Mouse (Mus musculus): ENCODE data around the gene Ccdc144b.
A peak's percentile ranks its signal among the peaks of the same experiment; 100 is the strongest.

Ccdc144b gene

DNA sequence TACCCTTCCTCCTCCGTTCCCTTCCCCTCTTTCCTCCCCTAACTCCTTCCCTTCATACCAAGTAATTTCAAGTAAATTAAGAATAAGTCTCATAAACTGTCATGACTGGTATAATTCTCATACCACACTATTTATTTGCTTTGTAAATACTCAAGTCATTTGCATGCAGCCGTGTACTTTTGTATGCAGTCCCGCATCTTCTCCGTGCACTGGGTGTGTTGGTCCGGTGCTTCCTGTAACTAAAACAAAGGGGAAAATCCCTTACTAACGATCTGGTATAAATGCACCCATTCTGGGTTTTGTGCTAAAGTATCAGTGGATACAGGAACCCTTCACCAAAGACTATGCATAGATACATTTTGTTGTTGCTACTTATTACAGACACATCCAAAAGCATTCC, 27.6 kb downstream of the Ccdc144b start:
- no peak for DNase-seq

DNA sequence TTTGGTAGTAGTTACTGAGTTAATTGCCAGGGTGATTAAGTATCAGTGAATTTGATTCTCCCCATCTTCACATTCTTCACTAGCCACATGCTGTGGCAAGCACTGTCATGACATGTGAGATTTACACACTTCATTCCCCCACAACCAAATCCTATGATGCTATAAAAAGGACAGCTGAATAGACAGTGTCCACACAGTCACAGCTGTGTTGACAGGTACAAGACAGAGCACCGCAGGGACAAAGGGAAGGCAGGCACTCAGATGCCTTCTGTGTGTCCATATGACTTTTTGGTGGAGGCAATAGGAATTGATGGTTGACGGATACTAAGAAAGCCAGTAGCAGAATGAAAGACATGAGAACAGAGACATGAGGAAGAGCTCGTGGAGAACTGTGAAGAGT, 42.1 kb downstream of the Ccdc144b start:
- DNase-seq = no peak

DNA sequence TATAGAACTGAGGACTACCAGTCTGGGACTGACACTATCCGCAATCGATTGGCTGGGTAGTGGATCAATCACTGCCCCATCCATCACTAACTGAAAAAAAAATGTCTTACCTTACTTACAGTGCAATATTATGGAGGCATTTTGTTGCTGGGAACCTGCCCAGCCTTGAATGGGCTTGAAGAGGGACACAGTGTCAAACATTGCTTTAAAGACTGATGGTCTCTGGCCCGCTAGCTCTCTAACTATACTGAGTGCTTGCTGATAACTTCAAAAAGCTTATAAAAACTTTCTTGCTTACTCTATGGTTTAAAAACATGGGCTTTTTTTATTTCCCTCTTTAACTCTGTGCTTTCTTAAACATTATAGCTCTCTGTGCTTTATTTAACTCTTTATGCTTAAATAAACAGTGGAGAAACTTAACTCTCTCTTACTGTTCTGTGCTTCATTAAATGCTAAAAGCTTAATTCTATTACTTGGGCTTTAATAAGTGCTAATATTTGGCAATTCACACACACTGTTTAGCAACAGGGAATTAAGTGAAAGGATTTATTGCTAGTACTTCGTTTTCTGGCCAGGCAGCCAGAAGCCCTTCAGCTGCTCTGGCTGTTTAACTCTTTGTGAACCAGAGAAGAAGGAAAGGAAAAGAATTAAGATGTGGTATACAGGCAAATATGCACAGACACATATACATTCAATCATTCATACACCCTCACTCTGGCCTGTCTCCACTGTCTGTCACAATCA, 44.8 kb downstream of the Ccdc144b start:
- no peak for DNase-seq

DNA sequence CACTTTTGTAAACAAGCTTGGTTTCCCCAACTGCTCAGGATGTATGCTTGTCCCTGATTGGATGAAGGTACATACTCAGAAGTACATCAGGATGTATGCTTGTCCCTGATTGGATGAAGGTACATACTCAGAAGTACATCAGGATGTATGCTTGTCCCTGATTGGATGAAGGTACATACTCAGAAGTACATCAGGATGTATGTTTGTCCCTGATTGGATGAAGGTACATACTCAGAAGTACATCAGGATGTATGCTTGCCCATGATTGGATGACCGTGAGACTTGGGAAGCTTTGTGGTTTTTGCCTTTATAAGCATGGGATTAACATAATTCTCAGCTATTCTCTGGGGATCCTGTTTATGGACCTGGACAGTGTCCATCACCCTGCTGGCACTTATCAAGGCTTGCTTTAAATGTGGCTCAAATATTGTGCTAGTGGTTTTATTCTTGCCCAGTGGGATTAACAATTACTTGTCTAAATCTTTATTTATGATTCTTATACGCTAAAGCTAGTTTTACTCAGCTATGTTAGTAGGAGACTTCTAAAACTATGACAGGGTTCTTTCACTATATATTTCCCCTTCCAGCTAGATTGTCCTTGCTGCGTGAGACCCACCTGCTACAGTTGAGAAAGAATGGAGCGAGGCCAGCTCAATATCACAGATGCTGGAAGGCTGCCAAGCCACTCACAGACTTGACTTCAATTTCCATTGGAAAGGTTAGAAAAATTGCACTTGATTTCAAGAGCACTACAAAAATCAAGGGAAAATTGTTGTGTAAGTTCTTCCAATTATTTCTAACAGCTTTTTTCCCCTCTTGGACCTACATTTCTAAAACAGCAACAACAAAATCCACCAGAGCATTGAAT, 49.1 kb downstream of the Ccdc144b start:
- no peak for DNase-seq

DNA sequence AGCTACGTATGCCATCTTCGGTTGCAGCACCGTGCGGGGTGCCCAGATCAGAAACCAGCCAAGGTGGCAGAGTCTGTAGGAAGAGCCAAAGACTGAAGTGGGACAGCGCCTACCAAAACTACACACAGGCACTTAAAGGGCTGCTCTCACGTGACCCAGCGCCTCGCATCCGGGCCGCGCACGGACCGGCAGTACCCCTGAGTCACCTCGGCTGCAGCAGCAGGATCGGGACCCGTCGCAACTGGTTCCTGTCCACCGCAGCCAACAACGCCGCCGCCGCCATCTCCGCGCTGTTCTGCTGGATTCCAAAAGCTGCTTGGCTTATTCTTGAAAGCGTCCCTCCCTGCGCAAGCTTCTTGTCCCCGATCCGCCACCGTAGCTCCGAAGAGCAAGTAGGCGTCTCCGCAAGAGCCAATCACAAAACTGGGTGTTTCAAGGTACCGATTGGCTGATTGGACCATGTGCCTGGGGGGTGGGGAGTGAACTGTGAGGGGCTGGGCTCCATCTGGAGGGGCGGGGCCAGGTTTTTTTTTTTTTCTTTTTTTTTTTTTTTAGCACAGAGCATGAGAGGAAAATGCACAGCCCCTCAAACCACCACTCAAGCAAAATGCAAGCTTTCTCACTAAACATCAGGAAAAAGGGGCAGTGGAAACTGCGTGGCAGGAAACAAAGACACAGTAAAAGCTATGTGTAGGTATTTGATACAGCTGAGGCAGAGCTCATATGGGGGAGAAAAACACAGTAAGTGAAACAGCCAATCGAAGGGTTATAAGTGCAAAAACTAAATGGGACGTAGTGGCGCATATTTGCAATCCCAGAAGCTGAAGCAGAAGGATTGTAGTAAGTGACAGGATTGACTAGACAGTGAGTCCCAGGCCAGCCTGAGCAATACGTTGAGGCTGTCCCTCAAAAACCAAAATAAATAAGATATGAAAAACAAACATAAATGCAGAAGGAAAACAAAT, 52.8 kb downstream of the Ccdc144b start, which contains the start of gene Mccc1:
Mccc1 (minus strand) TSS at position 404 of the 965 bp plus-strand sequence.
- peak; percentile 96 for DNase-seq

DNA sequence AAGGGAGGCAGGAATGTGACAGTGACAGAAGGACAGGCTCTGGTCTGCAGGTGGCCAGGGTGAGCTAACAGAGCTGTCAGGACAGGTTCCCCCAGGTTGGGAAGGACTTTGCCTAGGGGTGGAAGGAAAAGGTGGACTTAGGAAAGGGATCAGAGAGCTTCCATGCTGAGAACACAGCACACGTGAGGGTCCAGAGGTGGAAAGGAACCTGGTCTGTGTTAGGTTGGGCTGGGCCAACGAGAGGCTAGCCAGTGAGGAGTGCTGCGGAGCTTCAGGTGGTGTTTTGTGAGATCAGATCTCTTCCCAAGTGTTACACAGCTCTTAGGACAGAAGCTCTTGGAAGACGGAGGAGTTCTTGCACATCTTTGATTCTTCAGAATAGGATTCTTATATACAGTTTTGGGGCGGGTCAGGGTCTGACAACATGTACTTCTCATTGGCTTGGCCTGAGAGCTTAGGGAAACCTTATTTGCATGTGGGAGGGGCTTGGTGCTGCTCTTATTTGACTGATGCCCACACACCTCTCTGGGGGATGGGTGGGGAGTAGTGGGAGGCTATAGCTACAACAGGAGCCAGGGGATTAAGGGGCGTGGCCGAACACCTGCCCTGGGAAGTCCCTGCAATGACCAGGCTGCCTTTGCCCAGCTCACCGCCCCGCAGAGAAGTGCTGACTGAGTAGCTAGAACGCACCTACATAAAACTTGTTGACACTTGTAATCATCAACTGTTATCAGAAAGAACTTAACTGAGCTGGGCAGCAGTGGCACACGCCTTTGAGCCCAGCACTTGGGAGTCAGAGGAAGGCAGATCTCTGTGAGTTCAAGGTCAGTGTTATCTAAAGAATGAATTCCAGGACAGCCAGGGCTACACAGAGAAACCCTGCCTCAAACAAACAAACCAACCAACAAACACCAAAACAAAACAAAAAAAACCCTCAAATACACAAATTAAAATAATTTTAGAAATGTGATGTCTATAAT, 58.5 kb downstream of the Ccdc144b start:
- no peak for DNase-seq

DNA sequence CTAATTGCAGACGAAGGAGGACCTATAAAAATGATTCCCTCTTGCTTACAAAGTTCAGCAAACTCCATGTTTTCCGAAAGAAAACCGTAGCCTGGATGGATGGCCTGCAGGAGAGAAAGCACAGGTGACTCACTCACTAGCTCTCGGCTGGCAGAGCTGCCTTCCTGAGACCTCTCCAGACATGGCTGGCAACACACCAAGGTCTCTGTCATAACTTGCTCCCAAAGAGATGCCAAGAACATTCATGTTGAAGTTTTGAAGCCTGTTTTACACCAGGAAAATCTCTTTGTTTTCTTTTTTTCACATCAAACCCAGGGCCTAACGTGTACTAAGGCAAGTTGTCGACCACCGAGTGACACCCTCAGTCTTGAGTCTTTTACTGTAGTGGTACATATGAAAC, 62.6 kb downstream of the Ccdc144b start:
- DNase-seq = no peak

DNA sequence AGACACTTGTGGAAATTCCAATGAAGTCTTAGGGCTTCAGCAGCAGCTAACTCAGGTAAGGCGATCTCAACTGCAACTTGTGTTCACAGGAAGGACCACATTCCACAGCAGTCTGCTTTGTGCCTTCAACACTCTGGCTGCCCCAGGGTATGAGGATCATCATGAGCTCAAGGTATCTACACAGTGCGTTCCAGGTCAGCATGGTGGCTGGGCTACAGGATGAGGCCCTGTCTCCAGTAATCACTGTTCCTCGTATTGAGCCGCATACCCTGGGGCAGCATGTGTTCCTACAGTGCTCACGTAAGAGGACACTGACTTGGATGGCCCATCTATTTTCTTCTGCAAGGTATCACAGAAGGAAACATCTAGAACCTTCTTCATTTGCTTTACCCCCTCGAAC, 65.3 kb downstream of the Ccdc144b start:
- no peak for DNase-seq

DNA sequence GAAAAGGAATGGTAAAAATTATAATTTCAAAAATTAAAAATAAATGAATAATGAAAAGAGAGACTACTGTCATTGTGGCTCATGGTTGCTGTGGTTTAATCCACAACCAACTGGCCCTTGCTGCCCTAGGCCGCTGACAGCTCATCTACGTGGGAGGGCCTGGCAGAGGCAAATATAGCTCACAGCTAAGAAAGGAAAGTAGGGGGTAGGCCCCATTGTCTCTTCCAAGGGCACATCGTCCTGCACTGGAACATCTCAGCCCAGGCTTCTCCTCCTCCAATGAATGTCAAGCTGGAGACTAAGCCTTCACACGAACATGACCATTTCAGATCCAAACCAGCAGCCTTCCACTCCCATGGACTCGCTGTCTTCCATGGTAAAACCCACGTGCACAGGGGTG, 67.1 kb downstream of the Ccdc144b start:
- DNase-seq = no peak

DNA sequence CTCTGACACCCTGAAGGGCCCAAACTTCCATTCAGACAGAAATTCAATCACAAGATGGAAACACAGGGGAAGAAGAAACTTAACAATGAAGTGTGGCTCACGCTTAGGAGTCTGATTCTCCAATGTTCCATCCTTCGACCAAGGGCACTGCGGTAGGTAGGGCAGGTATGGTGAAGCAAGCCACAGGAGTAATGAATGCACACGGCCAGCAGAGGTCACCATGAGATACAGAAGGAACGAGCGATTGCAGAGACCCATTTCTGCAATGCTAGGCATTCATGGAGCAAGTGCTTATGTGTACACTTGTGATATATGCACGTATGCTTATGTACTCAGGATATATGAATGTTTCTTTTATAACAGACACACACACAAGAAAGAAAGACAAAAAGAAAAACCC, 79.8 kb downstream of the Ccdc144b start:
- DNase-seq = no peak

DNA sequence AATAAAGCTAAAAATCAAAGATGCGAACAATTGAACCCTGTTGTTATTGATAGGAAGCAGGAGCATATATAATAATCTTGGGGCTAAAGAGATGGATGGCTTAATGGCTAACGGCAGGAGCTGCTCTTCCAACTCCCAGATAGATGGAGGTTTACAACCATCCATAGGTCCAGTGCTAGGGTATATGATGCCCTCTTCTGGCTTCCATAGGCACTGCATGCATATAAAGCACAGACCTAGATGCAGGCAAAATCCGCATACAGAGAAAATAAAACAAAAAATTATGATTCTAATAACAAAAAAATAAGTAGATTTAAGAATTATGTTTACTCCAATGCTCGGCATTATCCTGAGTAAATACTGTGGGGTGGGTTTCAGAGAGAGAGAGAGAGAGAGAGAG, 80.4 kb downstream of the Ccdc144b start:
- DNase-seq = no peak

DNA sequence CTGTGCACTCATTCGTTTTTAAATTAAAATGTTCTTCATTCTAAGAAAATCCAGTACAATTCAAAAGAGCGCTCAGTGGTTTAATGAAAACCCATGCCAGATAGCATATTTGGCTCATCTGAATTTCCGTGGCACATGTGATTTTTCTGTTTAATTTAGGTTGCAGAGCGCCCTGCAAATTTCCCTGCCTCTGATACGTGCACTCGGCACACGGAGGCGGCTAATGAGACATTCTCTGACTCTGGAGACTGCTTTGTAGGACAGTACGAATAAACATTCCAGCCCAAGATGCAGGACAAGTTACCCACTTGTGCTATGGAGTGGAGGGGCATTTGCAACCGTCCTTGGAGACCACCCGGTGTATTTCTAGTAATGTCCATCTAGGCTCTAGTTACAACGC, 82.2 kb downstream of the Ccdc144b start:
- DNase-seq = no peak

DNA sequence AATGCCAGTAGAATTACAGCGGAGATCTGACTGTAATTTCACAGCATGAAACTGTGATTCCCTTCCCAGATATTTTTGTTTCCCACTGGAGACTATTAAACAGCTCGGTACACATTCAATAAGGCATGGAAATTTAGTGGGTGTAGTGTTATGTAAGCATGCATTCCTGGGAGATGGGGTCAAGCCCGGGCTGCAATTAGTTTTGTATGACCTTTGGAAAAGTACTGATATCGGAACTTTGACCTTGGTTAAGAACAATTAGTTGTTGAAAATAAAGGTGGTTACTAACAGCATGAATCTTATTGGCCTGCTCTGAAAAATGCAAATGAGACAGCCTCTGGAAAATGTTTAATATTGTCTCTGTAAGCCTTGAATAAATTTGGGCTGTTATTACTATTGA, 82.9 kb downstream of the Ccdc144b start:
- no peak for DNase-seq

DNA sequence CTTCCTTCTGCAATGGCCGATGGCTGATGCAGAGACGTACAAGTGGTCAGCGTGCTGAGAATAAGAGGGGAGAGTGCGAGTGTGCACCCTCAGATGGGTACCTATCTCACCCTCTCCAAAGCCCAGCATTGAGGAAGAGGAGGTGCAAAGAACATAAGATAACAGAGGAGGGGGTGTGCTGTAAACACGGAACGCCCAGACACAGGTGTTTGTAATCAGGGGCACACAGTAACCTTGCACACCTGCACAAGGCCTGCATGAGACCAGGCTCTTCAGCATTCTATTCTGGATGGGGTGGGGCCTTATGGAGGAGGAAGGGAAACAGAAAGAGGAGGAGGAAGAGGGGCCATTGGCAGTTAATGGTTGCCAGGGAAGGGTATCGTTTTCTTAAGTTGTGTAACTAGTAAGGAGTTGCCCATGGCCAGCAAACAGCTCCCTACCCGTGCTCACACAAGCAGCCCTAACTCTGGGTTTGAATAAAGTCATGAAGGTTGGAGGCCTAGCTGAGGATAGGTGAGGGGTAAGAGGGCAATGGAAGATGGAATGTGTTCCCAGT, 85.9 kb downstream of the Ccdc144b start:
- DNase-seq = no peak

DNA sequence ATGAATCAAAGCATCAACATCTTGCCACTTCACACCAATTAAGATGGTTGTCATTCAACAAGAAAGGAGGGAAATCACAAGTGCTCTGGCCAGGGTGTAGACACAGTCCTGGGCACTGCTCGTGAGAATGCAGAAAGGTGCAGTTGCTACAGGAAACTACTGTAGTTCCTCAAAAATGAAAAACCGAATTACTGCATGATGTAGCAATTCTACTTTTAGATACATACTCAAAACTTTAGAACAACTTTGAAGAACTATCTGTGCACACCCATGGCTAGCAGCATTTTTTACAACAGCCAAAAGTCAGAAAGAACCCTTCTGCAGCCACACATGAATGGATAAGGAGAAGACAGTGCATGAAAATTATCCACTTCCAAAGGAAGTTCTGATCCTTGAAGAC, 86.9 kb downstream of the Ccdc144b start:
- no peak for DNase-seq

DNA sequence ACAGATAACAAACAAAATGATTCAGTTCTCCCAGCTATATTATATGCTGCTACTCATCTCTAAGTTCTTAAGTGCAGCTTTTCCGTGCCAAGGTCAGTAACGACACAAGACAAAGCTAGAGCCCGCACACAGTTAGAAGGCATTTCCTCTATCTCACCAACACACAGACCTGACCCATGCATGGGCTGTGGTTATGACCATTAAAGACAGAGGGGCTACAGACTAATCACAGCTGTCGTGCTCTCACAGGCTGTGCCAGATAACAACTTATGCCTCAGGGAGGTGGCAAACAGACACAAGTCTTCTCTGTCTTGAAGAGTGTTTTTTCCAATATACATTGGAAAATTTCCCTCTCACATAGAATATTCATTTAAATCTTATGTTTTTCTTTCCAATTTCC, 88.4 kb downstream of the Ccdc144b start:
- no peak for DNase-seq

DNA sequence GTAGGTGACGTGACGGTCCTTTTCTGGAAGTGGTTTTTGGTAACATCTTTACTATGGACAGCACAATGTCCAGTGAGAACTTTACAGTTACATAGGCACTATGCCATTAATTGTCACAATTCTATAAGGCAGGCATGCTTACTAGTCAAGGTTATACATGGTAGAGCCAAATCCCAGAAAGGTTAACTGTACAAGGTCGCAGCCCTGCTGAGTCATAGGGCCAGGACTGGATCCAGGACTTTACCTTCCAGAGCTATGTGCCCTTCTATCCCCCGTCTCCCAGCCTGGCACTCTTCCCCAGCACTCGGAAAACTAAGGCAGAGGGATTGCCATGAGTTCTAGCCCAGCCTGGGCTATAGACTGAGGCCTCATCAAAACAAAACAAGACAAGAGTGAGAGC, 89.4 kb downstream of the Ccdc144b start:
- no peak for DNase-seq

DNA sequence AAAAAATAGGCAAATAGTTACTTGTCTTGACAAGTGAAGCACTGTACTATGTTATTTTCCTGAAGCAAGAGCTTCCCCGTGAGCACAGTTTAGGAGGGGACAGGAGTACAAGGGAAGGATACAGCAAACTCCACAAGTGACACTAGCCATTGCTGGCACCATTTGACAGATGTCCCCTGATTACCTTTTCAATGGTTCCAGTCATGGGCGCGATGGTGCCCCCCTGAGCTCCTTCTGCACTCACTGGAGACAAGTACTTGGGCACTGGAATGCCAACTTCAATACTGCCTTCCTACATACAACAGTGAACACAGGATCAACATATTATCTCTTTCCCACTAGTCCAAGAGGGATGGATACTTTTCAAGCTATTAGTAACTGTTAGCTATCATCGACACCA, 89.9 kb downstream of the Ccdc144b start:
- DNase-seq = no peak

DNA sequence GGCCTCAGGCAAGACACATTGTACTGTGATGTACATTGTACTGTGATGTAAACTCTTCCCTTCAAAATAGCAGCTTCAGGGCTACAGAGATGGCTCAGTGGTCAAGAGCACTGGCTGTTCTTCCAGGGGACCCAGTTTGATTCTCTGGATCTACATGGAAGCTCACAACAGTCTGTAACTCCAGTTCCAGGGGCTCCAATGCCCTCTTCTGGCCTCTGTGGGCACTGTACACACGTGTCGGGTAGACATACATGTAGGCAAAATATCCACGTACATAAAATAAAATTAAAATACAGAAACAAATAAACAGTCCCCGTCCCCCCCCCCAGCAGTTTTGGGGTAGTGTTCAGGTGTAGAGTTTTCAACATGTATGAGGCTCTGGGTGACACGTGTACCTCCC, 90.4 kb downstream of the Ccdc144b start:
- DNase-seq = no peak
